Mouse (Mus musculus): ENCODE data around the gene Pigw.

GRCm38 (mm10) chr11:84870337-84871043 is 9.6 kb downstream of the Pigw start, which contains the start of gene Ggnbp2:
- TF ChIP-seq POLR2A (IDR thresholded peaks at IDR 0.05; ENCODE audit: control insufficient read depth in 1 of 2, insufficient read depth in 1 of 2, low read depth in 1 of 2, low read length in 2 of 2, poor library complexity in 1 of 2) (peak; percentile 91 to 93), MYC (IDR thresholded peaks at IDR 0.05; ENCODE audit: low read depth, low read length) (0 out of 2 replicates have a peak, but pooled peaks have one; percentile 7)
